Mouse (Mus musculus): ENCODE data around the gene Fam110a. TPM values are rescaled to one million over a fixed set of nuclear protein-coding genes. Genes with fewer than 3 reads are reported as not detected.

The Fam110a gene
- total RNA-seq, 1 experiment from 2014 or later, result 5.5 TPM

DNA sequence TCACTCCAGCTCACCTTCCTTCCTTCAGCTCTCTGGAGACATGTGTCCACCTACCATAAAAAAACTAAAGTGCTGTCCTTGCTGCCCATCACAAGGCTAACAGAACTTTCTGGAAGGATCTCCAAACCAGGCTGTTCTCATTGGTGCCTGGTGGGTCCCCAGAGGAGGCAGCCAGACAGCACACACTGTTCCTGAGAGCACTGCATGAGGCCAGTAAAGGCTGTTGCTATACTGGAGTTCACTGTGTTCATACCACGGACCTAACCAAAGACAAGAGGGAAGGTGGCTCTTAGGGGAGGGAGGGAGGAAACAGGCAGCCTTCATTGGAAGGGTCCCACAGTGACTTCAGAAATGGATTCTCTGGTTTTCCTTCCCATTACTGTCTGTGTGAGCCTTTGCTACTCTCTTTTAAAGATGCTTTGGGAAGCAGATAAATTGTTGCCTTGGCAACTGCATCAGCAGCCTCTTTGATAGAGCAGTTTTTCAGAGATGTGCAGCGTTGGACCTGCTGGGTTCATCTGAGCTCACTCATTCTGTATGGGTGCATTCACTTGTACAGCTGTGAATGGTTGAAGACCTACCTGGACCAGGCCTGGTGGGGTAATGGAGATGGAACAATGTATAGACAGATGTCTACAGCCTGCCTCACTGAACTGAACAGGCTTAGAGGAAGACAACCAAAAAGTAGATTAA is 30.8 kb downstream of the Fam110a start:
- no peak for ATAC-seq (replicated peaks; ENCODE audit: insufficient number of reproducible peaks, low FRiP score, low TSS enrichment, poor library complexity, severe bottlenecking)

DNA sequence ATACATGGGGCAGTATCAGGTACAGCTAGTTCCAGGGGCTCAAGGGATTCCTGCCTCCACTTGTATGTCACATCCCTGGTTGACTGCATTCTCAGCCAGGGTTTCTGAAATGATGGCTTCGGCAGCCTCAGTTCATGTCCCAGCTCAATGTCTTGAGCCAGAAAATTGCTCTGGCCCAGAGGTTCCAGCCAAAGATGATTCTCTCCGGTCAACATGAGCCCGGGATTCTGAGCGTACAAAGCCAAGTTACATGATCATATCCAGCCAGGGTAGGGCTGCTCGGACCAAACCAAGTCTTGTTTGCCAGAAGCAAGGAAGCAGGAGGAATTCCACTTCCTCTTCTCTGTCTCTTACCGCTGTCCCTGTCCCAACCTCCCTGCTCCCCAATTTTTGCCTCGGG is 31.7 kb downstream of the Fam110a start:
- no peak for ATAC-seq (replicated peaks; ENCODE audit: insufficient number of reproducible peaks, low FRiP score, low TSS enrichment, poor library complexity, severe bottlenecking)

DNA sequence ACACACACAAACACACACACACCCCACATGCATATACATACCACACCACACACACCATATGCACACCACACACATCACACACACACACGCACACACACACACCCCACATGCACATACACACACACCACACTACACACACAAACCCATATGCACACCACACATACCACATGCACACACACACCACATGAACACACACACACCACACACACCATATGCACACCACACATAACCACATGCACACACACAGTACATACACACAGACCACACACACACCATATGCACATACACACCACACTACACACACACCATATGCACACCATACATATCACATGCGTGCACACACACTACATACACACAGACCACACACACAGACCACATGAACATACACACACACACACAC is 32.4 kb downstream of the Fam110a start:
- no peak for ATAC-seq (replicated peaks; ENCODE audit: insufficient number of reproducible peaks, low FRiP score, low TSS enrichment, poor library complexity, severe bottlenecking)

DNA sequence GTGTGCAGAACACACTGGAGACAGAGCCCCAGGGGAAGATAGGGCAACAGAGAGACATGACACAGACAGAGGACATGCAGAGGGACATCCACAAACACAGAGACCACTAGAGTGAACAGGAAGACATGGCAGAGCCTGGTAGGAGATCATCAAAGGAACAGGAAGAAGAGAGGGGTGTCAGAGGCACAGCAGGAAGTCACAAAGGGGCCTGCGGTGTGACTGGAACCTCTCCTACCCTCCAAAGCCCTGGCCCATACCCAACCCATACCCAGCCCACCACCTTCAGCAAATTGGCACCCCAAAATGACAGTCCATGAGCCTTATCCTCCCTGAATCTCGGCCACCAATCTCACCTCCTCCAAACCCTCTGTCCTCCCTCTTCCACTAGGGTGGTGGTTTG is 35.9 kb downstream of the Fam110a start:
- ATAC-seq (replicated peaks; ENCODE audit: insufficient number of reproducible peaks, low FRiP score, low TSS enrichment, poor library complexity, severe bottlenecking), result no peak

DNA sequence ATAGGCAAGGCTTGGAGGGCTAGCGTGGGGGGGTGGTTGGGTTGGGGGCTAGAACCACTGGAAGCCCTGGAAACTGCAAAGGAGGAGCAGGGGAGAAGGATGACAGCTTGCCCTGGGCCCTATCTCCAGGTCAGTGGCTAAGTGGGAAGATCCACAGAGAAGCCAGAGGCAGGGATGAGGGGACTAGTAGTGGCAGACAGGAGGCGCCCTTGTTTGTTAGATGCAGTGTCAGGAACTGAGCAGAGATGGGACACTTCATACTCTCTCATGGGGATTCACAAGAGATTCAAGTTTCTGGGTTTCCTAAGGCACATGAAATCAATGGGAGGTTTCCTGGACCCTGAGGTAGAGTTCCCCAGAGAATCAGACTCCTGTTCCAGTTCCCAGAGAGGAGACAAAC is 38.8 kb downstream of the Fam110a start:
- ATAC-seq (replicated peaks; ENCODE audit: insufficient number of reproducible peaks, low FRiP score, low TSS enrichment, poor library complexity, severe bottlenecking), result no peak

DNA sequence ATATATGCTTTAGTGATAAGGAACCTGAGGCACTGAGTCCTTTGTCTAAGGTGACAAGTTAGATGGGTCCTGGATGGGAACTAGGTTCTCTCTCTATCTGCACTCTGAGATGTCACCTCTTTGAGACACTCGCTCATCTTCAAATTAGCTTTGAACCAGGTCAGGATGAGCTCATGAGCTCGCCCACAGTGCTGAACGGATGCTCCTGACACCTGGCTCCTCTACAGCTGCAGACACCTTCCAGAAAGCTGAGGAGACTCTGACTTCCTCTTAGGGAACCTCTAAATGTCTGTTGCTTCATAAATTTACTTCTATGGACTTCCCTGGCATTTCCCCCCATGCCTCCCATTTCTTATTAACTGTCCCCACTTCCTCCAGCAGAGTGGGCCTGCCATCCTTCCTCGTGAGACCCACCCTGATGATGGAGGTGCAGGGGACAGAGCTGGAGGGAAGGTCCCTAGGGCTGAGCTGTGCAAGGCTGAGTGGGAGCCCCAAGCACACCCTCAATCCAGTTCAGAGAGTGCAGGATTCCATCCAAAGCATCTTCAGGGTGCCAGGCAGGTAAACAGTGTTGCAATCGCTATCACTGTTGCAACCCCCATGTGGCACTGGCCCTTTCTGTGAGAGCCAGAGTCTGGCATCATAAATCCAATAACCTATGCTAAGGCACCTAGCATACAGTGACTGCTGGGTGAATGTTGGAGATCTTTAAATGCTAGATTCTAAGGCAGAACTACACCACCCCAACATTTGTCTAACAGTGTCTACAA is 40.2 kb downstream of the Fam110a start:
- no peak for ATAC-seq (replicated peaks; ENCODE audit: insufficient number of reproducible peaks, low FRiP score, low TSS enrichment, poor library complexity, severe bottlenecking)

DNA sequence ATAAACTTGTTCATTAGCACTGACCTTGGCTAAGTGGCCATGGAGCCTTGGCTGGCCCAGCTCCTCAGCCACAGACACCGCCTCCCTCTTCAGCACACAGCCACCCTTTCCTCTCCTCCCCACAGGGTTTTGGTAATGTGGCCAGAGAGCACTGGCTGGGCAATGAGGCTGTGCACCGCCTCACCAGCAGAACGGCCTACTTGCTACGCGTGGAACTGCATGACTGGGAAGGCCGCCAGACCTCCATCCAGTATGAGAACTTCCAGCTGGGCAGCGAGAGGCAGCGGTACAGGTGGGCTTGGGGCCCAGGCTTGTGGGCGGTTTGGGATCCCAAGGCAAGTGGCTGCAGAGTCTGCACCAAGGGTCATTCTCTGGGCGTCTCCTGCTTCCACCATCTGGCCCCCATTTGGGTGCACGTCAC is 41.2 kb downstream of the Fam110a start:
- ATAC-seq (replicated peaks; ENCODE audit: insufficient number of reproducible peaks, low FRiP score, low TSS enrichment, poor library complexity, severe bottlenecking), result no peak

DNA sequence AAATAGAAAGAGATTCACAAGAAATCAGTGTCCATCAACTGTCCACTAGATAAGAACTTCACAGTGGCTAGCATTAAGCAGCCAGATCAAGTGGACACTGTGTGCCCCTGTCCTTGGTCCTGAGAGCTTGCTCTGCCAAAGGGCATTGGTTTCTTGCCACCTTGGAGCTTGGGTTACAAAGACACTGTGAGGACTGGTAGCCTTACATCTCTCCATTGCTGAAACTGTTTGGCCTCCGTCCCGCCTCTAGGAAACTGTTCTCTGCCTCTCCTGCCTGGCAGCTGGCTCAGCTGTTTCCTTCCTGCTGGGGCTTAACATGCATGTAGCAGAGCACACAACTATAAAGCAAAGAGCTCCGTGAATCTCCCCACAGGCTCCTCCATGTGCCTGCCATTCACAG is 42.1 kb downstream of the Fam110a start:
- no peak for ATAC-seq (replicated peaks; ENCODE audit: insufficient number of reproducible peaks, low FRiP score, low TSS enrichment, poor library complexity, severe bottlenecking)

DNA sequence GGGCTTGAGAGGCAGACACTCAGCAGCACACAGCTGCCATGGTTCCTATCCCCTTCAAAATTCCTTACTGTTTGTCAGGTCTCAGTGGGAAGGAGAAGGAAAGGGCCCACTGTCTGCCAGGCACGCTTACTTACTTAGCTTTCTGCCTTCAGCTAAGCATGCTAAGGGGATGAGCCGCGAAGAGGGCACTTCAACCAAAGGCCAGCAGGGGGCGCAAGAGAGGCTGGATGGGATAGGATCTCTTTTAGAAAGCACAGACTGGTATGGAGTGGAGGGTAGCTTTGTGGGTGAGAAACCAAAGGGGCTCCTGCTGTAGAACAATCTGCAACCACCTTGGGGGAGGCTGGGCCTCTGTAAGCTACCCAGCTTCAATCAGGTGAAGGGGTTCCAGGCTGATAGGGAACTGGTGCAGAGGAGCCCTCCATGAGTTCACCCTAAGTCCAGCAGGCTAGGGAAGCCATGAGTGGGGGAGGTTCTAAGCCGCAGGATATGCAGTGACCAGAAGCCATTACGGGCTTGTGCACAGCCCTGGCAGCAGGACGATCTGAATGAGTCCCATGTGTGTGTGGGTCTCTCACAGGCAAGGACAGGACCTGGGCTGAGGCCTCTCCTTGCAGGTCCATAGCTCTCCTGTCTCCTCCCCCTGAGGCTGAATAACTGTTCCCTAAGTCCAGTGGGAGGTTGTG is 49.5 kb downstream of the Fam110a start:
- peak; percentile 80 for ATAC-seq (replicated peaks; ENCODE audit: insufficient number of reproducible peaks, low FRiP score, low TSS enrichment, poor library complexity, severe bottlenecking)

DNA sequence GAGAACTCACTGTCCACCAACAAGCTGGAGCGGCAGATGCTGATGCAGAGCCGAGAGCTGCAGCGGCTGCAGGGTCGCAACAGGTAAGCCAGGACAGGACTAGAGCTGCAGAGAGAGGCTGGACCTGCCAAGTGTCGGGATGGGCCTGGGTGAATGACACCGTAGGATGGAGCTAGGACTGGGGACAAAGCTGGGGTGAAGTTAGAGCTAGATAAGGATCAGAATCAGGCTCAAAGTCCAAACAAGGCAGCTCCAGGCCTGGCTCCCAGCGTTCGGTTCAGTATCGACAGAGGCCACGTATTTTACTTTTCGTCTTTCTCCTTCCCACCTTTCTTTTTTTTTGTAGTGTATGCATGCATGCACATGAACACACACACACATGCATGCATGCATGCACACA is 52.9 kb downstream of the Fam110a start:
- ATAC-seq (replicated peaks; ENCODE audit: insufficient number of reproducible peaks, low FRiP score, low TSS enrichment, poor library complexity, severe bottlenecking), result no peak

DNA sequence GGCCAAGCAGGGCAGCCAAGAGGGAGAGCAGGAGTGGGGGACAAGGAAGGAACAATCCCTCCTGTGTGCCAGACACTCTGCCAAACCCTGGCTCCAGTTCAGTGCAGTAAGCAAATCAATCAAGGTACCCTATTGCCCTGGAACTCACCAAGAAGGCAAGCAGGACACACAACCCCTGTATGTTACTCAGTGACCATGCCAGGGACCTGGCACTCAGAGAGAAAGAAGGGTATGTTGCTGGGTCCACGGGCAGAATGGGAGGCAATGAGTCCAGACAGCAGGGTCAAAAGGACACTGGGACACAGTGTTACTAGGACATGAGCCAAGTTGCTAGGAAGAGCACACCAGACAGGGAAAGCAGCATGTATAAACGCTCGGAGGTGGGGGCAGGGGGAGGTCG is 54.3 kb downstream of the Fam110a start:
- no peak for ATAC-seq (replicated peaks; ENCODE audit: insufficient number of reproducible peaks, low FRiP score, low TSS enrichment, poor library complexity, severe bottlenecking)

DNA sequence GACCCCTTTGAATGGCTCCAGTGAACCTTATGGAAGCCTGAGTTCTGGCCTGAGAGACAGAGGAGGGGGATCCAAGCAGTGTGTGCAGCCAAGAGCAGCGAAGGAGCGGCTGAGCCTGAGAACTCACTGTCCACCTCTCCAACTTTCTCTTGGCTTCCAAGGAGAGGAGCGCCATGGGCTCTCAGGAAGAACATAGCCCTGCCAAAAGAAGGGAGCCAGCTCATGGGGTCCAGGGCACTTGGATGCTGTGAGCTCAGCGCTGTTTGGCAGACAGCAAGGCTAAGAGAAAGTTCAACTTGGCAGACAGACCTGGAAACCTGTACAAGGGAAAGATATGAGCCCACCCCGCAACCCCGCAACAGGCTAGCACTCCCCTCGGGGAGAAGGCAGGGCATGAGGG is 55.7 kb downstream of the Fam110a start:
- ATAC-seq (replicated peaks; ENCODE audit: insufficient number of reproducible peaks, low FRiP score, low TSS enrichment, poor library complexity, severe bottlenecking), result no peak

DNA sequence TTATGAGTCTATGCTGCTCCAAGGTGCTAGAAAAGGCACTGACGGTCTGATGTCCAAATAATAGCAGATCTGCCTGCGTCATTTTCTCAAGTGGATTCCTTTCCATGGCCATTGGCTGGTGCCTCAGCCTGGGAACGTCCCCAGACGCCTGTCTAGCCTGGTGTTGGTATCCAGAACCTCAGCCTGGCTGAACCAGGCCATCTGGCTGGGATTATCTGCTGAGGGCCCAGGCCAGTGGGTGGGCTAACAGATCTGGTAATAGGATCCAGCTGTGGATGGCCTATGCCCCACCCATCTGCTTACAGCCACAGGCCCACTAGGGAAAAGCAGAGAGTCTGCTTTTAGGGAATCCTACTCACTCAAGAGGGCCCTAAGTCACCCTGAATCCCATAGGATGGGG is 58.4 kb downstream of the Fam110a start:
- no peak for ATAC-seq (replicated peaks; ENCODE audit: insufficient number of reproducible peaks, low FRiP score, low TSS enrichment, poor library complexity, severe bottlenecking)

DNA sequence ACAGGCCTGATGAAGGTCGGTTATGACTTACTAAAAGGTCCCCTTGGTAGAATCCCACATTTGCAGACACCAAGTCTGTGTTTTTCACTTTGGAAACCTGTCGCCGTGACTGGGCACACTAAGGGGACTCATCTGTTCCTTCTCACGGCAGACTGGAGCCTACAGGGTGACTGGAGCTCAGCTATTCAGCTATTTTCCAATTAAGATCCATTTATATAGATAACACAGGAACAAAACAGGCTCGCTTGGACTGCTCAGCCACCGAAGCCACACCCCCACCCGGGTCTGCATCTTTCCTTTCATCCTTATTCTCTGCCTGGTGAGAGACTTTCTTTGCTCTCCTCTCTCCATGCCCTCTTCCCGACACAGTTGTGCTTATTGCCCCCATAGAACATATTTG is 59.0 kb downstream of the Fam110a start:
- ATAC-seq (replicated peaks; ENCODE audit: insufficient number of reproducible peaks, low FRiP score, low TSS enrichment, poor library complexity, severe bottlenecking), result no peak

Other genes with a start within 250 kb of the Fam110a start
- 9.7 to 13.1 TPM (median 10.2 TPM) in 3 replicates for gene Psmf1, start 236.0 kb downstream of the Fam110a start, total RNA-seq (2017)
- gene Rspo4, start 137.3 kb downstream of the Fam110a start, total RNA-seq (2017), result not detected in 3 replicates
- not detected in 3 replicates for gene Angpt4, start 69.0 kb downstream of the Fam110a start, total RNA-seq (2017)
- 3.0 to 4.9 TPM (median 3.5 TPM) in 3 replicates for gene Slc52a3, start 16.3 kb upstream of the Fam110a start, total RNA-seq (2017)
- not detected in 3 replicates for gene Scrt2, start 101.3 kb upstream of the Fam110a start, total RNA-seq (2017)
- gene Srxn1, start 125.3 kb upstream of the Fam110a start, total RNA-seq (2017), result 14.1 to 28.0 TPM (median 16.1 TPM) in 3 replicates
- gene Tcf15, start 163.3 kb upstream of the Fam110a start, total RNA-seq (2017), result not detected in 3 replicates
- 104 to 134 TPM (median 114 TPM) in 3 replicates for gene Csnk2a1, start 246.6 kb upstream of the Fam110a start, total RNA-seq (2017)